Mouse (Mus musculus) stomach, embryonic 14.5 days (tissue): ENCODE measurements around the gene Shisa5. TPM values are rescaled to one million over a fixed set of nuclear protein-coding genes. Genes with fewer than 3 reads are reported as not detected.

ENCODE experiments used
- ATAC-seq: fragments of 200-750 bp; cut with Nextera tagmentation; 2 replicates; pipeline ENCODE4 v1.8.0; 2017; ENCODE audit warnings: low read depth, moderate TSS enrichment; ENCODE audit not compliant: insufficient number of reproducible peaks, insufficient read depth, low FRiP score
- H3K27ac ChIP-seq: fragments of 300-500 bp; sonication (generic); 2 replicates; pipeline ENCODE4 v1.5.1; 2014; ENCODE audit warnings: mild to moderate bottlenecking, low read length, moderate library complexity, mixed read lengths
- H3K27me3 ChIP-seq: fragments of 300-500 bp; sonication (generic); 2 replicates; pipeline ENCODE4 v1.6.1; 2014; ENCODE audit warnings: low read length, control low read depth, mixed read lengths; ENCODE audit not compliant: control insufficient read depth, insufficient read depth
- H3K36me3 ChIP-seq: fragments of 300-500 bp; sonication (generic); 2 replicates; pipeline ENCODE4 v1.6.1; 2014; ENCODE audit warnings: mild to moderate bottlenecking, control low read depth, low read length, moderate library complexity, mixed read lengths; ENCODE audit not compliant: control insufficient read depth, insufficient read depth
- H3K4me1 ChIP-seq: fragments of 300-500 bp; sonication (generic); 2 replicates; pipeline ENCODE4 v1.6.1; 2014; ENCODE audit warnings: low read length, control low read depth, mixed read lengths; ENCODE audit not compliant: control insufficient read depth, insufficient read depth
- H3K4me2 ChIP-seq: fragments of 300-500 bp; sonication (generic); replicated peaks from 2 replicates; pipeline ENCODE4 v1.6.1; 2014; ENCODE audit warnings: low read depth, low read length, control low read depth
- H3K4me3 ChIP-seq: fragments of 300-500 bp; sonication (generic); 2 replicates; pipeline ENCODE4 v1.5.1; 2014; ENCODE audit warnings: low read depth, low read length, control low read depth
- H3K9ac ChIP-seq: fragments of 300-500 bp; sonication (generic); replicated peaks from 2 replicates; pipeline ENCODE4 v1.6.1; 2014; ENCODE audit warnings: low read depth, mild to moderate bottlenecking, control low read depth, low read length, moderate library complexity, mixed read lengths
- H3K9me3 ChIP-seq: fragments of 300-500 bp; sonication (generic); 2 replicates; pipeline ENCODE4 v1.6.1; 2016; ENCODE audit warnings: low read depth, low read length, control low read depth; ENCODE audit not compliant: control insufficient read depth
- WGBS: fragments of 180-500 bp; shearing (Covaris S2); extraction: QIAGEN DNeasy Blood & Tissue Kit; methylation state at CpG from one replicate; pipeline ENCODE4 v1.1.7; 2014; 5-methylcytosine and 5-hydroxymethylcytosine counted together
- polyA plus RNA-seq: library from polyadenylated mRNA; unstranded; fragments of >200 nt; fragmentation: Nextera tagmentation; extraction: Ambion mirVana; gene quantifications from 2 replicates; pipeline ENCODE4 v1.2.1, GENCODE M21; 2014

The Shisa5 gene
- polyA plus RNA-seq, 1 experiment from 2014 or later = 75.0 TPM

DNA sequence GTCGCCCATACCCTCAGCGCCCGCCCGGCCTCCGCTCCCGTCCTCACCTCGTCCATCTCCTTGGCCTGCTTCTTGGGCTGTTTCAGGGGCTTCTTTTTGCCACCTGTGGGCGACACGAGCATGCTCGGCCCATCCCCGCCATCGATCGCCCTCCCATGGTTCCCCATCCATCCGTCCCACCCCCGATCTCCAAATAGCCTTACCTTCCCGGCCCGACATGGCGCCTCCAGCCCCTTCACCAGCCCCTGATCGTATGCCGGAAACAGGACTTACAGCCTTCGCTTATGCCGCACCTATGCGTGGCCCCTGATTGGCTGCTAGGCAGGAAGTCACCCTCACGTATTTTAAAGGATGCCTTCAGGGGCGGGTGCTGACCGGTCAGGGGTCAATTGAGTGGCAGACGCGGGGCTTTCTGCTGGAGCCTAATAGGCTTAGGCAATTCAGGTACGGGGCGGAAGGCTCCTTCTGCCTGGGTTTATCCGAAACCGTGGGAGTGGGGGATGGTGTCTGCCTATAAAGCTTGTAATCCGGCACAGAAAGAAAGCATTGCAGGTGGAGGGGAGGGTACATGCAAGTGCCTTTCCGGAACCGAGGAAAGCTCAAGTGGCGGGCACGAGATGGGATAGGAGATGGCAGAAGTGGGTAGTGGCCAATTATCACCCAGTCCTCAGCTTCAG, 43.9 kb downstream of the Shisa5 start, which contains the start of the genes Ccdc51 and Tma7:
Gene Ccdc51, plus strand, starts transcription at position 370 of the 677 bp plus-strand sequence.
Gene Tma7, minus strand, starts transcription at position 464 of the 677 bp plus-strand sequence.
- WGBS = under 1% methylated on average over 37 of the region's 37 CpGs
- H3K9ac ChIP-seq = peak within 1 kb of the TSS; percentile 72
- peak within 1 kb of the TSS; percentile 54 for H3K4me2 ChIP-seq
- H3K4me3 ChIP-seq = peak within 1 kb of the TSS; percentile 74
- peaks cover 16% of the 10 kb centered on the region; the same call in 1 of the 2 replicates for H3K4me1 ChIP-seq
- peak within 1 kb of the TSS; percentile 50 for H3K27ac ChIP-seq
- H3K27me3 ChIP-seq = no peaks in the 10 kb centered on the region
- no peaks in the 10 kb centered on the region for H3K9me3 ChIP-seq
- peaks cover 4% of the 10 kb centered on the region for H3K36me3 ChIP-seq
- peak; percentile 98 for ATAC-seq

DNA sequence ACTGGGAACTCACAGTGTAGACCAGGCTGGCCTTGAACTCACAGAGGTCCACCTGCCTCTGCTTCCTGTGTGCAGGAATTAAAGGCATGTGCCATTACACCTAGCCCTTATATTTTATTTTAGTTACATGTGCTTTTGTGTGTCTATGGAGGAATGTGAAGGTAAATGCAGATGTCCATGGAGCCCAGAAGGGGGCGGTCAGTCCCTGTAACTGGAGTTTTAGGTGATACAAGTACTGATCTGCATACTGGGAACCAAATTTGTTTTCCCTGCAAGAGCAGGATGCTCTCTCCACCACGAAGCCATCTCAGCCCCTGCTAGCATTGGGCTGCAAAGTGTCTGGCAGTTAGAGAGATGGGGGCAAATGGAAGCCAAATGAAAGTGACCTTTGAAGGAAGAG, 46.6 kb downstream of the Shisa5 start:
- no peak for ATAC-seq
- H3K4me1 ChIP-seq = peaks cover 16% of the 10 kb centered on the region; the same call in 1 of the 2 replicates
- H3K4me2 ChIP-seq = no peak overlapping the region
- no peaks in the 10 kb centered on the region for H3K9me3 ChIP-seq
- no peaks in the 10 kb centered on the region for H3K27me3 ChIP-seq
- peaks cover 2% of the 10 kb centered on the region for H3K36me3 ChIP-seq
- H3K27ac ChIP-seq = no peak overlapping the region
- no peak overlapping the region for H3K9ac ChIP-seq
- H3K4me3 ChIP-seq = no peak overlapping the region
- WGBS = 16% methylated on average over 2 of the region's 2 CpGs

DNA sequence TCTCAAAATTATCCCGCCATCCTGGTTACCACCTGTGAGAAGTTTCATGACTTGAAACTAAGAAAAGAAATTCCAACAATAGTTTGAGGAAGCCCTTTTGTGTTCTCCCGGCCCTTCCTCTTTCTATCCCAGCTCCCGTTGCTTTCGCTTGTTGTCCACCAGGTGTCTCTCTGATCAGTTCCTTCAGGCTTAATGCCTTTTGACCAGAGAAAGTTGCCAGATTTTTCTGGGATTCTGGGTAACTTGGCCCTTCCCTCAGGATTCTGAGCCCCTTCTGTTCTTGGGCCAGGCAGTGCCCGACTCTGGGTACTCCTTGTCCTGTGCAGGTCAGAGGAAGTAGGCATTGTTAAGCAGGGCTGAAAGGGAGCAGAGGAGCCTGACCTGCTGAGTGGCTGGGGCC, 49.6 kb downstream of the Shisa5 start:
- 12% methylated on average over 5 of the region's 5 CpGs for WGBS
- no peaks in the 10 kb centered on the region for H3K27me3 ChIP-seq
- peaks cover 9% of the 10 kb centered on the region for H3K36me3 ChIP-seq
- peaks cover 4% of the 10 kb centered on the region; the same call in 1 of the 2 replicates for H3K4me1 ChIP-seq
- ATAC-seq = no peak
- no peak overlapping the region for H3K9ac ChIP-seq
- H3K4me2 ChIP-seq = no peak overlapping the region
- H3K27ac ChIP-seq = no peak overlapping the region
- no peak overlapping the region for H3K4me3 ChIP-seq
- no peaks in the 10 kb centered on the region for H3K9me3 ChIP-seq

DNA sequence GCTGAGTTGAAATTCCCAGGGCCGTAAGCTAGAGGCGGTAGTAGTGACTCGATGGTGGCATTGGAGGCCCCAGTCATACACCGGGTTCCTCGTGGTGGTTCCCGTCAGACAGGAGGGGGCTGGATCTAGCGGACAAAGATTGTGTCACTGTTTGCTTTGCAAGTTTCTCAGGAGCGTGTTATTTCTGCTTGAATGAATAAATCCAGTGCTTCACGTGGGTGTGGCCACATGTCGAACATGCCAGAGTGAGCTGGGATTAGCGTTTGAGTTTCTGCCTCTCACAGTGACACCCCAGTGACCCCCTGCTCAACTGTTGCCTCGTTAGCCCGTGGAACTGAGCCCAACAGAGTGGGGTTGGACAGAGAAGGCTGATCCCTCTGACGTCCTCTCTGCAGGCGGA, 52.1 kb downstream of the Shisa5 start:
- Histone ChIP-seq H3K4me3 (no peak overlapping the region), H3K9ac (no peak overlapping the region; the same call in 1 of the 2 replicates), H3K9me3 (no peaks in the 10 kb centered on the region), H3K36me3 (peaks cover 9% of the 10 kb centered on the region), H3K4me1 (no peaks in the 10 kb centered on the region; the same call in 1 of the 2 replicates), H3K4me2 (no peak overlapping the region), H3K27ac (peak overlapping the region; percentile 39; the same call in 1 of the 2 replicates), H3K27me3 (no peaks in the 10 kb centered on the region)
- 68% methylated on average over 15 of the region's 15 CpGs for WGBS
- ATAC-seq = no peak

DNA sequence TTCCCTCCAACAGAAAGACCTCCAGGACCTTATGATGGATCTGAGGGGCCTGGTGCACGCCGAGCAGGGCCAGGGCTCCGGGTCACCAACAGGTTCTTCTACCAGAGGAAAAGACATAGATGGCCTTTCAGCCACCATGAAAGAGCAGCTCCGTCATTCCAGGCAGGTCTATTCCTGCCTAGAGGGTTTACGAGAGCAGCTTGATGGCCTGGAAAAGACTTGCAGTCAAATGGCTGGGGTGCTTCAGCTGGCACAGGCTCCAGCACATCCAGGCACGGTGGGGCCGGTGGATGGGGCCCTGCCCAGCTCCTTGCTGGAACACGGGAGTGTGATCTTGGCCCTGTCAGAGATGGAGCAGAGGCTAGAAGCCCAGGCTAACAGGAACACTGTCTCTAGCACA, 53.4 kb downstream of the Shisa5 start:
- Histone ChIP-seq H3K4me2 (no peak overlapping the region), H3K36me3 (peaks cover 9% of the 10 kb centered on the region), H3K27me3 (no peaks in the 10 kb centered on the region), H3K4me3 (no peak overlapping the region), H3K9me3 (no peaks in the 10 kb centered on the region), H3K27ac (peak overlapping the region; percentile 30; the same call in 1 of the 2 replicates), H3K9ac (no peak overlapping the region), H3K4me1 (peaks cover 7% of the 10 kb centered on the region)
- no peak for ATAC-seq
- 72% methylated on average over 8 of the region's 8 CpGs for WGBS

DNA sequence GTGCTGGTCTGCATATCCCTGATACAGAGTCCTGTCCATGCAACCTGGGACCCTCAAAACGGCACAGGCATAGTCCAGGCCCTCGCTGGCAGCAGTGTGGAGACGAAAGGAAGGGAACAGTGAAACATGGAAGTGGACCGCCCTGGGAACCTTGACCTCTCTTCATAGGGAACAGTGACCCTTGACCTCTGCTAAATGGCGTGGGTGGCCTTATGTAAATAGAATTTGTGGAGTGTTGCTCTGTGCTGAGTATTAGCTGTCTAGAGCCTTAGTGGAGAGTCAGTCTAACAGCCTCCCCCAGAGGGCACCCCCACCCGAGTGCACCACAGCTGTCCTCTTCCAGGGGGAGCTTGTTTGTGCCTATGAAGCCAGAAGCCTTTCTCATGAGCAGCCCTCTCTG, 54.4 kb downstream of the Shisa5 start:
- Histone ChIP-seq H3K4me1 (peaks cover 16% of the 10 kb centered on the region), H3K4me3 (no peak overlapping the region), H3K36me3 (peaks cover 9% of the 10 kb centered on the region), H3K27me3 (no peaks in the 10 kb centered on the region), H3K9ac (no peak overlapping the region), H3K27ac (no peak overlapping the region), H3K9me3 (no peaks in the 10 kb centered on the region), H3K4me2 (no peak overlapping the region)
- no peak for ATAC-seq
- 49% methylated on average over 6 of the region's 6 CpGs for WGBS

DNA sequence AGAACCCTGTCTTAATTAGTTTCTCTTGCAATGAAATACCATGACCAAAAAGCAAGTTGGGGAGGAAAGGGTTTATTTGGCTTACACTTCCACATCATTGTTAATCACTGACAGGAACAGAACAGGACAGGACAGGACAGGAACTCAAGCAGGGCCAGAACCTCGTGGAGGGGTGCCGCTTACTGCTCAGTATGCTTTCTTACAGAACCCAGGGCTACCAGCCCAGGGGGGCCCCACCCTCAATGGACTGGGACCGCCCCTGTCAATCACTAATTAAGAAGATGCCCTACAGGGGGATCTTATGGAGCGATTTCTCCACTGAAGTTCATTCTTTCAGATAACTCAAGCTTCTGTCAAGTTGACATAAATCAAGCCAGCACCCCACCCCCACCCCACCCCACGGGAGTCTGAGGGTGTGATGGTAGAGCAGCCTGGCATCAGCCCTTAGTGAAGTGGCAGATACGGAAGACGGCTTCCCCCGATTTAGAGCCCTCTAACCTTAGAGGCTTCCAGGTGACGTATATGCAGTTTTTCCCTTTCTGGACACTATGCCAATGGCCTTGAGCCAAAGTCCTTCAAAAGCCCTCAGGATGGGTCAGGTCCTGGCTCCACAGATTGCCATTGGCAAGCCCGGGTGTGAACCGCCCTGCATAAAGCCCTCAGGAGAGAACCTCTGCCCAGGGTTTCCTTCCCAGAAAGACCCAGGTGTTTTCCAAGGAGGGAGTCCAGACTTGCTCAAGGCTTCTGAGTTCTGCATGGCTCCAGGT, 55.6 kb downstream of the Shisa5 start:
- no peak for ATAC-seq
- Histone ChIP-seq H3K9ac (no peak overlapping the region), H3K4me2 (peak overlapping the region; percentile 81)

DNA sequence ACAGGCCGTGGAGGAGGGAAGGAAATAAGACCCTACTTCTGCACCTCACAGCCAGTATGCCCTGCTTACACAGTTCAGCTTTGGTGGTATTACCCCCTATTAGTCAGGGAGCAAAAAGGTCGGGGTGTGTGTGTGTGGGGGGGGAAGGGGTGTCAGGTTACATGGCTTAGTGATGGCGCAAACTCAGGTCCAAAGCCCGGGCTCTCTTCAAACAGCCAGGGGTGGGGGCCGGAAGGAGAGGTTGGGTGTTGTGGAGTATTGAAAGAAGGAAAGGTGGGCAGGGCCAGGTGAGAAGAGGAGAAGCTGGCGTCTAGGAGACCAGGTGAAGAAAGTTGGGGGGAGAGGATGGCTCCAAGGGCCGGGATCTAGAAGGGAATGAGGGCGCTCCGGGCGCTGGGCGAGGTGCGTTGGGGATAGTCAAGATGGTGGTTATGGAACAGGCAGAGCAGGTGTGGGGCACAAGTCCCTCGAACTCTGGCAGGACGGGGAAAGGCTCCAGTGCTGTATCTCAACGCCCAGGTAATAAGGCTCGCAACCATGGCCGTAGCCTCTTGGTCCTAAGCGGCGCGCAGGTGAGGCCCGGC, 56.3 kb downstream of the Shisa5 start:
- H3K9ac ChIP-seq = peak overlapping the region; percentile 92
- ATAC-seq = peak; percentile 57
- H3K4me2 ChIP-seq = peak overlapping the region; percentile 81
- peak overlapping the region; percentile 79 for H3K4me3 ChIP-seq
- H3K27me3 ChIP-seq = no peaks in the 10 kb centered on the region
- WGBS = 2% methylated on average over 19 of the region's 21 CpGs
- H3K4me1 ChIP-seq = peaks cover 35% of the 10 kb centered on the region
- no peaks in the 10 kb centered on the region for H3K9me3 ChIP-seq
- peaks cover 12% of the 10 kb centered on the region for H3K36me3 ChIP-seq
- peak overlapping the region; percentile 100 for H3K27ac ChIP-seq

More for the DNA sequence above, 55.6 kb downstream of the Shisa5 start:
- peaks cover 9% of the 10 kb centered on the region for H3K36me3 ChIP-seq
- no peaks in the 10 kb centered on the region for H3K9me3 ChIP-seq
- peak overlapping the region; percentile 79 for H3K4me3 ChIP-seq
- H3K27ac ChIP-seq = peak overlapping the region; percentile 100
- H3K4me1 ChIP-seq = peaks cover 28% of the 10 kb centered on the region
- WGBS = 17% methylated on average over 11 of the region's 11 CpGs
- no peaks in the 10 kb centered on the region for H3K27me3 ChIP-seq
